Mouse (Mus musculus): ENCODE data around the gene Aqp5. TPM values are rescaled to one million over a fixed set of nuclear protein-coding genes. Genes with fewer than 3 reads are reported as not detected.

The Aqp5 gene
- polyA plus RNA-seq, 1 experiment from 2014 or later = 0.30 TPM

GRCm38 (mm10) chr15:99614273-99614672 lies 23.7 kb downstream of the Aqp5 start:
- 69% methylated on average over 13 of the region's 13 CpGs for WGBS
- Histone ChIP-seq H3K27ac (0 out of 2 replicates have a peak overlapping the region, but pooled peaks have one; percentile 9), H3K4me1 (peaks cover 17% of the 10 kb centered on the region), H3K27me3 (replicated peaks) (peaks cover 7% of the 10 kb centered on the region; the same call in 1 of the 2 replicates), H3K4me2 (0 out of 2 replicates have a peak overlapping the region, but pooled peaks have one; percentile 8), H3K9me3 (no peaks in the 10 kb centered on the region), H3K9ac (no peak overlapping the region), H3K36me3 (no peaks in the 10 kb centered on the region), H3K4me3 (replicated peaks) (no peak overlapping the region)
- ATAC-seq (ENCODE audit: insufficient read depth, low FRiP score, low read depth) = no peak

GRCm38 (mm10) chr15:99614753-99615152 lies 24.2 kb downstream of the Aqp5 start:
- WGBS = 12% methylated on average over 12 of the region's 12 CpGs
- peaks cover 7% of the 10 kb centered on the region; the same call in 1 of the 2 replicates for H3K27me3 ChIP-seq (replicated peaks)
- H3K36me3 ChIP-seq = no peaks in the 10 kb centered on the region
- H3K27ac ChIP-seq = peak overlapping the region; percentile 9; the same call in 1 of the 2 replicates
- peak; percentile 63; the same call in 1 of the 2 replicates for ATAC-seq (ENCODE audit: insufficient read depth, low FRiP score, low read depth)
- H3K4me1 ChIP-seq = peaks cover 17% of the 10 kb centered on the region
- no peak overlapping the region for H3K9ac ChIP-seq
- H3K9me3 ChIP-seq = no peaks in the 10 kb centered on the region
- peak overlapping the region; percentile 8; the same call in 1 of the 2 replicates for H3K4me2 ChIP-seq
- no peak overlapping the region for H3K4me3 ChIP-seq (replicated peaks)

GRCm38 (mm10) chr15:99615246-99615645 lies 24.7 kb downstream of the Aqp5 start:
- Histone ChIP-seq H3K9ac (no peak overlapping the region), H3K4me3 (replicated peaks) (no peak overlapping the region), H3K27ac (peak overlapping the region; percentile 9; the same call in 1 of the 2 replicates), H3K36me3 (no peaks in the 10 kb centered on the region), H3K4me1 (peaks cover 17% of the 10 kb centered on the region), H3K9me3 (no peaks in the 10 kb centered on the region), H3K4me2 (peak overlapping the region; percentile 8; the same call in 1 of the 2 replicates), H3K27me3 (replicated peaks) (peaks cover 7% of the 10 kb centered on the region; the same call in 1 of the 2 replicates)
- WGBS = 26% methylated on average over 9 of the region's 9 CpGs
- peak; percentile 50 for ATAC-seq (ENCODE audit: insufficient read depth, low FRiP score, low read depth)

GRCm38 (mm10) chr15:99618595-99618994 lies 28.0 kb downstream of the Aqp5 start:
- ATAC-seq (ENCODE audit: insufficient read depth, low FRiP score, low read depth) = no peak
- no peak overlapping the region for H3K9ac ChIP-seq
- H3K4me2 ChIP-seq = no peak overlapping the region
- H3K4me3 ChIP-seq (replicated peaks) = no peak overlapping the region
- H3K36me3 ChIP-seq = peaks cover 13% of the 10 kb centered on the region
- H3K4me1 ChIP-seq = peaks cover 17% of the 10 kb centered on the region
- no peak overlapping the region for H3K27ac ChIP-seq
- H3K27me3 ChIP-seq (replicated peaks) = peaks cover 2% of the 10 kb centered on the region; the same call in 1 of the 2 replicates
- WGBS = 83% methylated on average over 3 of the region's 3 CpGs
- H3K9me3 ChIP-seq = no peaks in the 10 kb centered on the region

GRCm38 (mm10) chr15:99619821-99620220 lies 29.2 kb downstream of the Aqp5 start:
- Histone ChIP-seq H3K27me3 (replicated peaks) (no peaks in the 10 kb centered on the region), H3K9ac (no peak overlapping the region), H3K9me3 (no peaks in the 10 kb centered on the region), H3K4me3 (replicated peaks) (no peak overlapping the region), H3K27ac (no peak overlapping the region), H3K4me1 (peaks cover 9% of the 10 kb centered on the region), H3K4me2 (no peak overlapping the region), H3K36me3 (peaks cover 22% of the 10 kb centered on the region)
- 70% methylated on average over 4 of the region's 4 CpGs for WGBS
- ATAC-seq (ENCODE audit: insufficient read depth, low FRiP score, low read depth) = no peak

GRCm38 (mm10) chr15:99622063-99622462 lies 31.5 kb downstream of the Aqp5 start:
- no peak overlapping the region for H3K27ac ChIP-seq
- WGBS = 87% methylated on average over 11 of the region's 11 CpGs
- peaks cover 40% of the 10 kb centered on the region for H3K36me3 ChIP-seq

GRCm38 (mm10) chr15:99631618-99632017 lies 41.0 kb downstream of the Aqp5 start:
- no peak overlapping the region for H3K4me3 ChIP-seq (replicated peaks)
- no peaks in the 10 kb centered on the region for H3K27me3 ChIP-seq (replicated peaks)
- peaks cover 71% of the 10 kb centered on the region for H3K36me3 ChIP-seq
- H3K9me3 ChIP-seq = no peaks in the 10 kb centered on the region
- no peak overlapping the region for H3K9ac ChIP-seq
- no peaks in the 10 kb centered on the region for H3K4me1 ChIP-seq
- ATAC-seq (ENCODE audit: insufficient read depth, low FRiP score, low read depth) = no peak
- no peak overlapping the region for H3K27ac ChIP-seq
- H3K4me2 ChIP-seq = no peak overlapping the region

More at GRCm38 (mm10) chr15:99622063-99622462, 31.5 kb downstream of the Aqp5 start:
- no peaks in the 10 kb centered on the region for H3K4me1 ChIP-seq
- no peak overlapping the region for H3K4me3 ChIP-seq (replicated peaks)
- H3K9ac ChIP-seq = no peak overlapping the region
- H3K4me2 ChIP-seq = no peak overlapping the region
- ATAC-seq (ENCODE audit: insufficient read depth, low FRiP score, low read depth) = no peak
- no peaks in the 10 kb centered on the region for H3K9me3 ChIP-seq
- H3K27me3 ChIP-seq (replicated peaks) = no peaks in the 10 kb centered on the region

- WGBS = 90% methylated on average over 7 of the region's 7 CpGs
Measured at GRCm38 (mm10) chr15:99634702-99635101, 44.1 kb downstream of the Aqp5 start.

GRCm38 (mm10) chr15:99637405-99638123 lies 47.0 kb downstream of the Aqp5 start:
- Histone ChIP-seq H3K9me3 (no peaks in the 10 kb centered on the region), H3K9ac (no peak overlapping the region), H3K4me3 (replicated peaks) (no peak overlapping the region), H3K36me3 (peaks cover 55% of the 10 kb centered on the region), H3K27ac (no peak overlapping the region), H3K27me3 (replicated peaks) (no peaks in the 10 kb centered on the region), H3K4me1 (no peaks in the 10 kb centered on the region), H3K4me2 (no peak overlapping the region)
- no peak for ATAC-seq (ENCODE audit: insufficient read depth, low FRiP score, low read depth)
- WGBS = 89% methylated on average over 12 of the region's 12 CpGs

More at GRCm38 (mm10) chr15:99634702-99635101, 44.1 kb downstream of the Aqp5 start:
- no peaks in the 10 kb centered on the region for H3K9me3 ChIP-seq
- H3K9ac ChIP-seq = no peak overlapping the region
- no peaks in the 10 kb centered on the region for H3K27me3 ChIP-seq (replicated peaks)
- no peaks in the 10 kb centered on the region for H3K4me1 ChIP-seq
- no peak for ATAC-seq (ENCODE audit: insufficient read depth, low FRiP score, low read depth)
- H3K4me2 ChIP-seq = no peak overlapping the region
- no peak overlapping the region for H3K4me3 ChIP-seq (replicated peaks)
- H3K36me3 ChIP-seq = peaks cover 71% of the 10 kb centered on the region
- no peak overlapping the region for H3K27ac ChIP-seq

- Histone ChIP-seq H3K4me3 (replicated peaks) (no peak overlapping the region), H3K9ac (no peak overlapping the region), H3K9me3 (no peaks in the 10 kb centered on the region), H3K27ac (no peak overlapping the region), H3K27me3 (replicated peaks) (no peaks in the 10 kb centered on the region), H3K4me2 (no peak overlapping the region), H3K4me1 (no peaks in the 10 kb centered on the region), H3K36me3 (peaks cover 50% of the 10 kb centered on the region)
- WGBS = 87% methylated on average over 5 of the region's 5 CpGs
- ATAC-seq (ENCODE audit: insufficient read depth, low FRiP score, low read depth) = no peak
Measured at GRCm38 (mm10) chr15:99638124-99638485, 47.5 kb downstream of the Aqp5 start.

GRCm38 (mm10) chr15:99642622-99643021 lies 52.0 kb downstream of the Aqp5 start:
- WGBS = 59% methylated on average over 6 of the region's 6 CpGs
- no peak overlapping the region for H3K4me2 ChIP-seq
- no peak for ATAC-seq (ENCODE audit: insufficient read depth, low FRiP score, low read depth)
- H3K27ac ChIP-seq = no peak overlapping the region
- no peaks in the 10 kb centered on the region for H3K27me3 ChIP-seq (replicated peaks)
- H3K36me3 ChIP-seq = peaks cover 23% of the 10 kb centered on the region
- no peaks in the 10 kb centered on the region for H3K9me3 ChIP-seq
- no peak overlapping the region for H3K4me3 ChIP-seq (replicated peaks)
- peaks cover 10% of the 10 kb centered on the region for H3K4me1 ChIP-seq
- H3K9ac ChIP-seq = no peak overlapping the region

GRCm38 (mm10) chr15:99643832-99644231 lies 53.2 kb downstream of the Aqp5 start:
- no peak for ATAC-seq (ENCODE audit: insufficient read depth, low FRiP score, low read depth)
- no peak overlapping the region for H3K9ac ChIP-seq
- no peaks in the 10 kb centered on the region for H3K27me3 ChIP-seq (replicated peaks)
- WGBS = 75% methylated on average over 10 of the region's 10 CpGs
- H3K27ac ChIP-seq = no peak overlapping the region
- H3K4me1 ChIP-seq = peaks cover 15% of the 10 kb centered on the region
- H3K36me3 ChIP-seq = peaks cover 15% of the 10 kb centered on the region
- no peak overlapping the region for H3K4me2 ChIP-seq
- no peaks in the 10 kb centered on the region for H3K9me3 ChIP-seq
- H3K4me3 ChIP-seq (replicated peaks) = no peak overlapping the region

Measured in stomach, embryonic 15.5 days (tissue).